Mouse (Mus musculus): ENCODE data around the gene Pvalb. TPM values are rescaled to one million over a fixed set of nuclear protein-coding genes. Genes with fewer than 3 reads are reported as not detected.

Gene Pvalb
- polyA plus RNA-seq, 1 experiment from 2014 or later, result not detected

DNA sequence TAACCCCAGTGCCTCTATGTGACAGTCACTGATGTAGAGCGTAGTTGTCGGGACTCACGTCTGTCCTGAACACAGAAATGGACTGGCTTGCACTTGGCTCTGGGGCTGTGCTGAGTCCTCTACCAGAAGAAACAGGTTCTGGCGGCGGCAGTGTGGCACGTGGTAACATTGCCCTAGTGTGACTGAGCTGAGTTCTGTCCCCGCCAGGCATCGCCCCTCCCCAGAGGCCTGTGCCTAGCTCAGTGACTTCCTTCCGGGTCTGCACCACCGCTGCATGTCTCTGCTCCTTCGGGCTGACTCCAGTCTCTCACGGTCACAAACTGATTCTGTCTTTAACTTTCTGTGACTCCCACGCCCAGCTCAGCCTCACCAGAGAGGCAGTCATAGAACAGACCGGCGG lies 35.5 kb downstream of the Pvalb start:
- Histone ChIP-seq H3K27me3 (replicated peaks; ENCODE audit: insufficient read depth, low read length) (no peaks in the 10 kb centered on the region), H3K9me3 (ENCODE audit: low read length) (no peaks in the 10 kb centered on the region), H3K27ac (ENCODE audit: low read length) (no peak overlapping the region), H3K4me1 (ENCODE audit: insufficient read depth, low read depth, low read length) (peaks cover 7% of the 10 kb centered on the region; the same call in 1 of the 2 replicates), H3K9ac (replicated peaks; ENCODE audit: low read depth) (no peak overlapping the region), H3K4me3 (ENCODE audit: low read depth, low read length) (no peak overlapping the region), H3K36me3 (ENCODE audit: insufficient read depth, low read length) (no peaks in the 10 kb centered on the region), H3K4me2 (replicated peaks; ENCODE audit: low read depth, low read length) (no peak overlapping the region)
- 87% methylated on average over 15 of the region's 15 CpGs for WGBS
- no peak for TF ChIP-seq CTCF (IDR thresholded peaks at IDR 0.05)
- no peak for TF ChIP-seq EP300 (IDR thresholded peaks at IDR 0.05)
- ATAC-seq (no peak), DNase-seq (ENCODE audit: low spot score) (no peak)

DNA sequence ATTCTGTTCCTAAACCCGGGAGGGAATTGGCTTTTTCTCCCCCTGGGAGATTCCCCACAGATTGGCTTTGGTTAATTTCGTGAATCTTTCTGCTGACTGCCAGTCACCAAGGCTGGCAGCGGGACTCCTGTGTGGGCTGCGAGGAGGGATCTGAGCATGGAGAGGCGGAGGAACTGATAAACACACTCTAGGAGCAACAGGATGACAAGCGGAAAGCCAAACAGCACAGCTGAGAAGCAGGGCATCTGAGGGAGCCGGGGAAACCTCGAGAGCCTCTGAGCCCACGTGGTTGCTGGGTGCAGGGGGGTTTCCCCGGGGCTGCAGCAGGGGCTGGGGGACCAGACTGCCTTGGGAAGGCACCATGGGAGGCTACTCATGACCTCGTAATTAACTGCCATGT lies 36.6 kb downstream of the Pvalb start:
- WGBS, result 74% methylated on average over 11 of the region's 11 CpGs
- ATAC-seq, result no peak
- TF ChIP-seq EP300 (IDR thresholded peaks at IDR 0.05) (no peak), CTCF (IDR thresholded peaks at IDR 0.05) (no peak)

DNA sequence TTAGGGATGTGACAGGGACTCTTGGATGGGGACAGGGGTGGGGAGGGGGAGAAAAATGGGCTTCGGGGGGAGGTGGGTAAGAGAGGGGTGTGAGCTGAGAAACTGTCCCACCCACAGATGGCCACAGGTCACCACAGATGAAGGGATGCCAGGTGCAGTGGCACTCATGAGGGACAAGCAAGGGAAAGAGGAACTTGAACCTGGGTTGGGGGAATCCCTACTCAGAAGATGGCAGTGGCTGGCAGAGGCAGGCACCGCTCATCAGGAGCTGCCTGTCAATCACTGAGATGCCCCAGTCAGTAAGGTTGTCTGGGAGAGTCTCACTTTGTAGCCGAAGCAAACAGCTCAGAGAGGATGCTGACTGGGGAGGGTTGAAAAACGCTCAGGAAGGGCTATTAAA lies 40.9 kb downstream of the Pvalb start:
- 84% methylated on average over 4 of the region's 4 CpGs for WGBS
- no peak overlapping the region for H3K27ac ChIP-seq (ENCODE audit: low read length)

More for the DNA sequence above, 36.6 kb downstream of the Pvalb start:
- Histone ChIP-seq H3K9me3 (ENCODE audit: low read length) (no peaks in the 10 kb centered on the region), H3K36me3 (ENCODE audit: insufficient read depth, low read length) (no peaks in the 10 kb centered on the region), H3K27me3 (replicated peaks; ENCODE audit: insufficient read depth, low read length) (no peaks in the 10 kb centered on the region), H3K4me2 (replicated peaks; ENCODE audit: low read depth, low read length) (no peak overlapping the region), H3K4me1 (ENCODE audit: insufficient read depth, low read depth, low read length) (peaks cover 7% of the 10 kb centered on the region; the same call in 1 of the 2 replicates), H3K9ac (replicated peaks; ENCODE audit: low read depth) (no peak overlapping the region), H3K4me3 (ENCODE audit: low read depth, low read length) (no peak overlapping the region), H3K27ac (ENCODE audit: low read length) (no peak overlapping the region)
- DNase-seq (ENCODE audit: low spot score), result no peak

DNA sequence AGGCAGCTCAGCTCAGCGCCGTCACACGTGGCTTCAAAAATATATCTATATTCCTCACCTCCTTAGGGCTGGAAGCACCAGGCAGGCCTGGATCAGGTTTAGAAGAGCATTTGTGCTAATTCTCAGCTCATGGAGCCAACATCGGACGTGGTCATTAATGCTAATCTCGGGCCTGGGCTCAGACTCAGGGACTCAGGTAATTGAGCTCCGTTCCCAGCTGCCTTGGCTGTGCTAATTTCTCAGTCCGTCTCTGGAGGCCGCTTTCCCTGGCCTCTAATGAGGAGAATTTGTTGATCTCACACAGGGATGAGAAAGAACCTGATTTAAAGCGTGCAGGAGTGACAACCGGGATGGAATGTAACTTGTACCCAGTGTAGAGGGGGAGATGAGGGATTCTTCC lies 41.7 kb downstream of the Pvalb start:
- Histone ChIP-seq H3K4me2 (replicated peaks; ENCODE audit: low read depth, low read length) (no peak overlapping the region), H3K9ac (replicated peaks; ENCODE audit: low read depth) (no peak overlapping the region), H3K27ac (ENCODE audit: low read length) (no peak overlapping the region), H3K4me3 (ENCODE audit: low read depth, low read length) (no peak overlapping the region), H3K36me3 (ENCODE audit: insufficient read depth, low read length) (no peaks in the 10 kb centered on the region; the same call in 1 of the 2 replicates), H3K27me3 (replicated peaks; ENCODE audit: insufficient read depth, low read length) (no peaks in the 10 kb centered on the region), H3K4me1 (ENCODE audit: insufficient read depth, low read depth, low read length) (no peaks in the 10 kb centered on the region), H3K9me3 (ENCODE audit: low read length) (no peaks in the 10 kb centered on the region)
- DNase-seq (ENCODE audit: low spot score) (no peak), ATAC-seq (no peak)
- TF ChIP-seq EP300 (IDR thresholded peaks at IDR 0.05) (no peak), CTCF (IDR thresholded peaks at IDR 0.05) (no peak)
- 91% methylated on average over 11 of the region's 11 CpGs for WGBS

More for the DNA sequence above, 40.9 kb downstream of the Pvalb start:
- ATAC-seq (no peak), DNase-seq (ENCODE audit: low spot score) (no peak)
- H3K36me3 ChIP-seq (ENCODE audit: insufficient read depth, low read length), result no peaks in the 10 kb centered on the region; the same call in 1 of the 2 replicates
- no peaks in the 10 kb centered on the region for H3K4me1 ChIP-seq (ENCODE audit: insufficient read depth, low read depth, low read length)
- TF ChIP-seq EP300 (IDR thresholded peaks at IDR 0.05) (no peak), CTCF (IDR thresholded peaks at IDR 0.05) (no peak)
- no peaks in the 10 kb centered on the region for H3K9me3 ChIP-seq (ENCODE audit: low read length)
- H3K4me3 ChIP-seq (ENCODE audit: low read depth, low read length), result no peak overlapping the region
- no peak overlapping the region for H3K4me2 ChIP-seq (replicated peaks; ENCODE audit: low read depth, low read length)
- H3K27me3 ChIP-seq (replicated peaks; ENCODE audit: insufficient read depth, low read length), result no peaks in the 10 kb centered on the region
- H3K9ac ChIP-seq (replicated peaks; ENCODE audit: low read depth), result no peak overlapping the region

DNA sequence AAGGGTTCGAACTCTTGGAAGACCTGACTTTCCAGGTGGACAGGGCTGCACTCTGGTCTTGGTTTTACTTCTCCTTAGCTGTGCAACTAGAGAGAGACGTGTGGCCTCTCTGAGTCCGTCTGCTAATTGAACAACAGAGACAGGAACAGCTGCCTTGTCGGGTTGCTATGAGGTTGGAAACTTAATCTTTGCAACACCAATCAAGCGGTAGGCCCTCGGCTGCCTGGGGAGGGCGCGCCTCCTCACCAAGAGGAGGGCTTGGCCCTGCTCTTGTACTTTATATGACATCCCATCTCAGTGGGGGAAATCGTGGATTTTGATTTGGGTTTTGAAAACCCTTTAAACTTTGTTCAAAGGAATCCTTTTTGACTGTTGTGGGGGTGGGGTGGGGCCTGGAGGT lies 44.3 kb downstream of the Pvalb start:
- DNase-seq (ENCODE audit: low spot score), result no peak
- Histone ChIP-seq H3K27ac (ENCODE audit: low read length) (no peak overlapping the region), H3K27me3 (replicated peaks; ENCODE audit: insufficient read depth, low read length) (no peaks in the 10 kb centered on the region), H3K4me2 (replicated peaks; ENCODE audit: low read depth, low read length) (no peak overlapping the region), H3K9me3 (ENCODE audit: low read length) (no peaks in the 10 kb centered on the region), H3K4me1 (ENCODE audit: insufficient read depth, low read depth, low read length) (no peaks in the 10 kb centered on the region), H3K36me3 (ENCODE audit: insufficient read depth, low read length) (no peaks in the 10 kb centered on the region; the same call in 1 of the 2 replicates), H3K4me3 (ENCODE audit: low read depth, low read length) (no peak overlapping the region), H3K9ac (replicated peaks; ENCODE audit: low read depth) (no peak overlapping the region)
- no peak for TF ChIP-seq CTCF (IDR thresholded peaks at IDR 0.05)
- TF ChIP-seq EP300 (IDR thresholded peaks at IDR 0.05), result no peak
- 77% methylated on average over 9 of the region's 9 CpGs for WGBS
- no peak for ATAC-seq

DNA sequence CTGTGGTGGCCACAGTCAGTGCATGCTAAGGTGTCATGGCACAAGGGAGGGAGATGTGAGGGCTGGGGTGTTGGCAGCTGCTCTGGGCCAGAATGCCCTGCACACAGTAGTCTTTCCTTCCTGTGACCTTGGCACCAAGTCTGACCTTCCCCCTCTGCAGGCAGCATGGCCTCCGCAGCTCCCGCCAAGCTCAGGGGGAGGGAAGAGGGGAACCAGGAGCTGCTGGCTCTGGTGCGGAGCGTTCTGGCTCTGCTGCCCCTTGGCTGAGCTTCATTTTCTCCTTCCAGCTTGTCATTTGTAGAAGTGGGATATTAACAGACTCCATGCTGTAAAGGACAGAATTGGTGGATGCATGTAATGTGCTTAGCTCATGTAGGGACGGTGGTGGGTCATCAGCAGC lies 47.9 kb downstream of the Pvalb start:
- ATAC-seq, result no peak
- no peaks in the 10 kb centered on the region for H3K9me3 ChIP-seq (ENCODE audit: low read length)
- TF ChIP-seq CTCF (IDR thresholded peaks at IDR 0.05) (no peak), EP300 (IDR thresholded peaks at IDR 0.05) (no peak)
- H3K27me3 ChIP-seq (replicated peaks; ENCODE audit: insufficient read depth, low read length), result no peaks in the 10 kb centered on the region
- no peak overlapping the region for H3K27ac ChIP-seq (ENCODE audit: low read length)
- H3K4me3 ChIP-seq (ENCODE audit: low read depth, low read length), result no peak overlapping the region
- H3K4me1 ChIP-seq (ENCODE audit: insufficient read depth, low read depth, low read length), result no peaks in the 10 kb centered on the region
- no peak overlapping the region for H3K9ac ChIP-seq (replicated peaks; ENCODE audit: low read depth)
- no peak for DNase-seq (ENCODE audit: low spot score)
- H3K4me2 ChIP-seq (replicated peaks; ENCODE audit: low read depth, low read length), result no peak overlapping the region
- 72% methylated on average over 5 of the region's 5 CpGs for WGBS
- no peaks in the 10 kb centered on the region for H3K36me3 ChIP-seq (ENCODE audit: insufficient read depth, low read length)

DNA sequence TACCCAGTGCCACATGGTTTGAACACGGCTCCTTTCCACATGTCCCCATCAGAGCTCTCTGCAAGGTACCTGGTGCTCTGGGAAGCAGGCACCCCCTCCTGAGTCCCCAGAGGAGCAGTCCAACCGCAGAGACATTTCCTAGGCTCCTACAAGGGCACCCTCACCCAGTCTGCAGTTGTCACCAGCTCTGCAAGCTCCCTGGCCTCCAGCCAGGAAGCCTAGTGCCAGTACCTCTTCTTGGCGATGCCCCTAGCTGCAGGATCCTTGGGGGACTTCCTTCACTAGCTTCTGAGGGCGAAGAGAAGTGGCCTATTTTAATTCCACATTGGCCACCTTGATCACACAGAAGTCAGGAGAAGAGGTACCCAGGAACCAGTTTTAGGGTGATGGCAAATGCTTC lies 48.4 kb downstream of the Pvalb start:
- no peaks in the 10 kb centered on the region for H3K9me3 ChIP-seq (ENCODE audit: low read length)
- H3K4me2 ChIP-seq (replicated peaks; ENCODE audit: low read depth, low read length), result no peak overlapping the region
- H3K27me3 ChIP-seq (replicated peaks; ENCODE audit: insufficient read depth, low read length), result no peaks in the 10 kb centered on the region
- H3K4me1 ChIP-seq (ENCODE audit: insufficient read depth, low read depth, low read length), result no peaks in the 10 kb centered on the region
- no peak overlapping the region for H3K9ac ChIP-seq (replicated peaks; ENCODE audit: low read depth)
- no peak overlapping the region for H3K27ac ChIP-seq (ENCODE audit: low read length)
- TF ChIP-seq EP300 (IDR thresholded peaks at IDR 0.05), result no peak
- no peak for TF ChIP-seq CTCF (IDR thresholded peaks at IDR 0.05)
- H3K4me3 ChIP-seq (ENCODE audit: low read depth, low read length), result no peak overlapping the region
- ATAC-seq (no peak), DNase-seq (ENCODE audit: low spot score) (no peak)
- WGBS, result 70% methylated on average over 4 of the region's 4 CpGs
- H3K36me3 ChIP-seq (ENCODE audit: insufficient read depth, low read length), result no peaks in the 10 kb centered on the region
